Mouse (Mus musculus) heart, adult 2 months (tissue): Measurements from ENCODE around the gene OR5BS1P. TPM values are rescaled to one million over a fixed set of nuclear protein-coding genes. Genes with fewer than 3 reads are reported as not detected.
"Not testable (repeated sequence)": the region's sequence is repeated elsewhere in the genome, so short reads cannot be mapped to it uniquely, and the experiment has no call there.

Experiments used
- DNase-seq, 2 experiments: peaks; one replicate each; pipeline ENCODE4 v3.0.0; 2021
- H3K27ac ChIP-seq: fragments of 200-600 bp; 2 replicates; pipeline ENCODE4 v1.8.1; 2022
- H3K27me3 ChIP-seq: fragments of 200-500 bp; 2 replicates; pipeline ENCODE4 v1.6.1; 2012; ENCODE audit warnings: mild to moderate bottlenecking, low read length, inconsistent platforms, mixed read lengths; ENCODE audit not compliant: control insufficient read depth, insufficient read depth
- H3K36me3 ChIP-seq: fragments of 200-500 bp; 2 replicates; pipeline ENCODE4 v1.6.1; 2012; ENCODE audit warnings: low read length, inconsistent platforms; ENCODE audit not compliant: control insufficient read depth, insufficient read depth
- H3K4me1 ChIP-seq: fragments of 200-500 bp; 2 replicates; pipeline ENCODE4 v1.6.1; 2011; ENCODE audit warnings: low read length; ENCODE audit not compliant: control insufficient read depth, insufficient read depth
- H3K4me3 ChIP-seq: fragments of 200-600 bp; 2 replicates; pipeline ENCODE4 v1.8.1; 2022
- H3K79me2 ChIP-seq: fragments of 200-500 bp; replicated peaks from 2 replicates; pipeline ENCODE4 v1.6.1; 2012; ENCODE audit warnings: mild to moderate bottlenecking, inconsistent platforms, low read length, moderate library complexity, mixed read lengths; ENCODE audit not compliant: control insufficient read depth, insufficient read depth
- H3K9ac ChIP-seq: fragments of 200-500 bp; 2 replicates; pipeline ENCODE4 v1.6.1; 2012; ENCODE audit warnings: low read depth, mild to moderate bottlenecking, control low read depth, inconsistent platforms, low read length, mixed read lengths
- CTCF ChIP-seq: fragments of 200-600 bp; IDR thresholded peaks from 2 replicates; pipeline ENCODE4 v1.8.1; 2022; ENCODE audit warnings: antibody characterized with exemption, mild to moderate bottlenecking, moderate library complexity
- EP300 ChIP-seq: fragments of 200-500 bp; IDR thresholded peaks from 2 replicates; pipeline ENCODE4 v1.6.1; 2011; ENCODE audit warnings: low read depth, low read length, control low read depth; ENCODE audit not compliant: insufficient read depth
- POLR2A ChIP-seq: fragments of 200-500 bp; IDR thresholded peaks from 2 replicates; pipeline ENCODE4 v1.6.1; 2011; ENCODE audit warnings: mild to moderate bottlenecking, low read depth, low read length, control low read depth; ENCODE audit not compliant: insufficient read depth
- WGBS: fragments of 180-500 bp; shearing (Covaris S2); methylation state at CpG from one replicate; pipeline ENCODE4 v1.1.7; 2018; 5-methylcytosine and 5-hydroxymethylcytosine counted together
- intact Hi-C: fragments of 180-260 bp; cut with DNase I; formaldehyde crosslinking; loops from one replicate; pipeline ENCODE4 v1.15.1; 2025
- long read RNA-seq: library from polyadenylated mRNA; stranded (forward); transcript quantifications from one replicate; pipeline ENCODE4 v2.0.0, GENCODE M21; 2021
- polyA plus RNA-seq: library from polyadenylated mRNA; depleted of rRNA; stranded (reverse); fragments of >200 nt; gene quantifications from 2 replicates; pipeline ENCODE4 v1.2.3, GENCODE M21; 2012; rRNA removed
- total RNA-seq, 2 experiments: library from RNA; stranded (reverse); gene quantifications; 2 replicates each; pipeline ENCODE4 v1.2.3; 2021

Gene OR5BS1P
- total RNA-seq = not detected
- not detected in 2 replicates for polyA plus RNA-seq
- long read RNA-seq = 0 reads

- H3K27ac ChIP-seq = no peak within 1 kb of the TSS
- intact Hi-C loops = no loop called here
- no peaks in the 10 kb centered on the region for H3K36me3 ChIP-seq
- H3K79me2 ChIP-seq = no peaks in the 10 kb centered on the region
- no peak within 1 kb of the TSS for H3K4me3 ChIP-seq
- no peak within 1 kb of the TSS for H3K9ac ChIP-seq
- no peaks in the 10 kb centered on the region for H3K4me1 ChIP-seq
- DNase-seq = no peak
- 91% methylated on average over 4 of the region's 4 CpGs for WGBS
- no peak for TF ChIP-seq POLR2A
- no peak for TF ChIP-seq CTCF
- TF ChIP-seq EP300 = no peak
- H3K27me3 ChIP-seq = no peaks in the 10 kb centered on the region
Observed at GRCm38 (mm10) chr15:98469596-98469995, at the start of gene OR5BS1P. OR5BS1P (plus strand) TSS chr15:98469896.

DNA sequence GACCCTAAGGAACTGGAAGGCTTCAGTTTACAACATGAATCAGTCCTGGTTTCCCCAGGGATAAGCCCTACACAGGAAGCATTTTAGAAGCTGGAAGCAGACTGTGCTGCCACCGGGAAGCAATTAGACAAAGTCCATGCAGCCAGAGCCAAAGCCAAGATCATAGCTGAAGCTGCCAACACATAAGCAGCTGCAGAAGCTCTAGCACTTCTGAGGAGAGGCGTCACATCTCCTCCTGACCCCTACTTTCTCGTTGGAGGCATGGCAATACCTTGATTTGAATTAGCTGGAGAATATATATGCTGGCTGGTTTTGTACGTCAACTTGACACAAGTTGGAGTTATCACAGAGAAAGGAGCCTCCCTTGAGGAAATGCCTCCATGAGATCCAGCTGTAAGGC is 48.8 kb upstream of the OR5BS1P start:
- H3K9ac ChIP-seq = no peak overlapping the region
- no peaks in the 10 kb centered on the region; the same call in 1 of the 2 replicates for H3K27me3 ChIP-seq
- DNase-seq = no peak
- H3K27ac ChIP-seq = no peak overlapping the region
- H3K4me3 ChIP-seq = no peak overlapping the region
- 37% methylated on average over 4 of the region's 4 CpGs for WGBS
- intact Hi-C loops = no loop called here
- TF ChIP-seq EP300 (no peak), POLR2A (no peak), CTCF (no peak)
- no peaks in the 10 kb centered on the region for H3K36me3 ChIP-seq
- H3K4me1 ChIP-seq = no peaks in the 10 kb centered on the region
- no peaks in the 10 kb centered on the region for H3K79me2 ChIP-seq

- Histone ChIP-seq H3K4me3 (no peak overlapping the region), H3K36me3 (no peaks in the 10 kb centered on the region), H3K27ac (no peak overlapping the region), H3K4me1 (no peaks in the 10 kb centered on the region), H3K27me3 (no peaks in the 10 kb centered on the region; the same call in none of the 2 replicates), H3K9ac (no peak overlapping the region), H3K79me2 (no peaks in the 10 kb centered on the region)
- TF ChIP-seq POLR2A = no peak
- TF ChIP-seq CTCF = no peak
- TF ChIP-seq EP300 = no peak
- 68% methylated on average over 14 of the region's 14 CpGs for WGBS
- intact Hi-C loops = no loop called here
- no peak for DNase-seq
Observed at GRCm38 (mm10) chr15:98424326-98424725, 45.4 kb upstream of the OR5BS1P start.

- H3K4me3 ChIP-seq = no peak overlapping the region
- intact Hi-C loops = no loop called here
- no peaks in the 10 kb centered on the region for H3K4me1 ChIP-seq
- no peaks in the 10 kb centered on the region for H3K36me3 ChIP-seq
- 33% methylated on average over 6 of the region's 6 CpGs for WGBS
- no peaks in the 10 kb centered on the region; the same call in none of the 2 replicates for H3K27me3 ChIP-seq
- no peak for TF ChIP-seq CTCF
- no peak for TF ChIP-seq POLR2A
- no peak for TF ChIP-seq EP300
- no peak for DNase-seq
- no peak overlapping the region for H3K9ac ChIP-seq
- no peak overlapping the region for H3K27ac ChIP-seq
- H3K79me2 ChIP-seq = no peaks in the 10 kb centered on the region
Observed at GRCm38 (mm10) chr15:98424753-98425152, 44.9 kb upstream of the OR5BS1P start.

- Histone ChIP-seq H3K4me1 (no peaks in the 10 kb centered on the region), H3K4me3 (no peak overlapping the region), H3K79me2 (no peaks in the 10 kb centered on the region), H3K9ac (no peak overlapping the region), H3K36me3 (no peaks in the 10 kb centered on the region), H3K27ac (no peak overlapping the region), H3K27me3 (peaks cover 2% of the 10 kb centered on the region)
- no peak for TF ChIP-seq POLR2A
- no peak for TF ChIP-seq CTCF
- TF ChIP-seq EP300 = no peak
- 74% methylated on average over 7 of the region's 7 CpGs for WGBS
- intact Hi-C loops = no loop called here
- no peak for DNase-seq
Observed at GRCm38 (mm10) chr15:98425188-98425587, 44.5 kb upstream of the OR5BS1P start.

- H3K36me3 ChIP-seq, H3K27me3 ChIP-seq, intact Hi-C loops, H3K27ac ChIP-seq, DNase-seq, H3K4me1 ChIP-seq, H3K79me2 ChIP-seq, H3K9ac ChIP-seq, H3K4me3 ChIP-seq: not testable (repeated sequence)
- WGBS = 69% methylated on average over 5 of the region's 5 CpGs
Observed at GRCm38 (mm10) chr15:98430925-98431324, 38.8 kb upstream of the OR5BS1P start, which contains the start of gene Olfr282. Olfr282 (plus strand) TSS chr15:98431225.
